Mouse (Mus musculus) liver, adult 2 months (tissue): Measurements from ENCODE around the gene Tyro3.

Source experiments
- CTCF ChIP-seq: fragments of 200-500 bp; IDR thresholded peaks from 2 replicates; pipeline ENCODE4 v1.5.1; 2011; ENCODE audit warnings: low read depth, low read length, control low read depth
- POLR2A ChIP-seq: fragments of 200-500 bp; IDR thresholded peaks from 2 replicates; pipeline ENCODE4 v1.6.1; 2011; ENCODE audit warnings: low read length, control low read depth; ENCODE audit not compliant: insufficient read depth; ENCODE audit errors: extremely low read depth

- TF ChIP-seq POLR2A (no peak), CTCF (no peak)
Observed at GRCm38 (mm10) chr2:119808881-119809280, 11.3 kb downstream of the Tyro3 start.
